Mouse (Mus musculus): Measurements from ENCODE around the gene Kcnmb3. TPM values are rescaled to one million over a fixed set of nuclear protein-coding genes. Genes with fewer than 3 reads are reported as not detected.

Gene Kcnmb3
- polyA plus RNA-seq (2014; fragmentation: Nextera tagmentation; extraction: Ambion mirVana), result 0.21 TPM in 1 of 2 replicates, not detected in the other

- ATAC-seq (ENCODE audit: insufficient read depth), result no peak
- H3K27ac ChIP-seq (ENCODE audit: low read depth), result no peak within 1 kb of the TSS
- DNase-seq, result no peak
- no peaks in the 10 kb centered on the region for H3K27me3 ChIP-seq (ENCODE audit: insufficient read depth, low read length)
- no peak within 1 kb of the TSS for H3K4me3 ChIP-seq (ENCODE audit: low read depth, low read length)
- no peak within 1 kb of the TSS for H3K4me2 ChIP-seq
- H3K4me1 ChIP-seq (ENCODE audit: insufficient read depth), result no peaks in the 10 kb centered on the region
- 71% methylated on average over 11 of the region's 11 CpGs for WGBS
- no peak within 1 kb of the TSS for H3K9ac ChIP-seq
- no peak for TF ChIP-seq CTCF (IDR thresholded peaks at IDR 0.05; ENCODE audit: low read depth)
- no peaks in the 10 kb centered on the region for H3K9me3 ChIP-seq (ENCODE audit: low read depth, low read length)
- H3K36me3 ChIP-seq (ENCODE audit: insufficient read depth), result no peaks in the 10 kb centered on the region
Observed at GRCm38 (mm10) chr3:32492097-32493090, at the start of gene Kcnmb3. TSS of gene Kcnmb3 (minus strand) at chr3:32492231.

GRCm38 (mm10) chr3:32538091-32538490 lies 46.1 kb upstream of the Kcnmb3 start:
- no peak overlapping the region for H3K4me2 ChIP-seq
- no peak for DNase-seq
- H3K27ac ChIP-seq (ENCODE audit: low read depth), result no peak overlapping the region
- no peaks in the 10 kb centered on the region for H3K4me1 ChIP-seq (ENCODE audit: insufficient read depth)
- H3K36me3 ChIP-seq (ENCODE audit: insufficient read depth), result peaks cover 50% of the 10 kb centered on the region
- H3K27me3 ChIP-seq (ENCODE audit: insufficient read depth, low read length), result no peaks in the 10 kb centered on the region
- H3K9ac ChIP-seq, result no peak overlapping the region
- ATAC-seq (ENCODE audit: insufficient read depth), result no peak
- no peaks in the 10 kb centered on the region for H3K9me3 ChIP-seq (ENCODE audit: low read depth, low read length)
- 90% methylated on average over 5 of the region's 5 CpGs for WGBS
- H3K4me3 ChIP-seq (ENCODE audit: low read depth, low read length), result no peak overlapping the region
- no peak for TF ChIP-seq CTCF (IDR thresholded peaks at IDR 0.05; ENCODE audit: low read depth)

GRCm38 (mm10) chr3:32537556-32537955 lies 45.5 kb upstream of the Kcnmb3 start:
- TF ChIP-seq CTCF (IDR thresholded peaks at IDR 0.05; ENCODE audit: low read depth), result no peak
- Histone ChIP-seq H3K4me2 (no peak overlapping the region), H3K9me3 (ENCODE audit: low read depth, low read length) (no peaks in the 10 kb centered on the region), H3K27ac (ENCODE audit: low read depth) (no peak overlapping the region), H3K4me3 (ENCODE audit: low read depth, low read length) (no peak overlapping the region), H3K36me3 (ENCODE audit: insufficient read depth) (peaks cover 48% of the 10 kb centered on the region), H3K27me3 (ENCODE audit: insufficient read depth, low read length) (no peaks in the 10 kb centered on the region), H3K4me1 (ENCODE audit: insufficient read depth) (no peaks in the 10 kb centered on the region), H3K9ac (no peak overlapping the region)
- 78% methylated on average over 1 of the region's 1 CpGs for WGBS
- DNase-seq, result peak; percentile 51
- ATAC-seq (ENCODE audit: insufficient read depth), result no peak

- Histone ChIP-seq H3K9ac (no peak overlapping the region), H3K9me3 (ENCODE audit: low read depth, low read length) (no peaks in the 10 kb centered on the region), H3K27ac (ENCODE audit: low read depth) (no peak overlapping the region), H3K27me3 (ENCODE audit: insufficient read depth, low read length) (no peaks in the 10 kb centered on the region), H3K4me2 (no peak overlapping the region), H3K4me1 (ENCODE audit: insufficient read depth) (no peaks in the 10 kb centered on the region), H3K36me3 (ENCODE audit: insufficient read depth) (peaks cover 46% of the 10 kb centered on the region), H3K4me3 (ENCODE audit: low read depth, low read length) (no peak overlapping the region)
- WGBS, result 54% methylated on average over 1 of the region's 1 CpGs
- no peak for DNase-seq
- TF ChIP-seq CTCF (IDR thresholded peaks at IDR 0.05; ENCODE audit: low read depth), result no peak
- no peak for ATAC-seq (ENCODE audit: insufficient read depth)
Observed at GRCm38 (mm10) chr3:32535692-32536091, 43.7 kb upstream of the Kcnmb3 start.

GRCm38 (mm10) chr3:32530041-32530440 lies 38.0 kb upstream of the Kcnmb3 start:
- Histone ChIP-seq H3K36me3 (ENCODE audit: insufficient read depth) (peaks cover 23% of the 10 kb centered on the region), H3K4me3 (ENCODE audit: low read depth, low read length) (peak overlapping the region; percentile 87), H3K9ac (peak overlapping the region; percentile 79), H3K9me3 (ENCODE audit: low read depth, low read length) (no peaks in the 10 kb centered on the region; the same call in 1 of the 2 replicates), H3K4me2 (peak overlapping the region; percentile 74), H3K27ac (ENCODE audit: low read depth) (no peak overlapping the region), H3K4me1 (ENCODE audit: insufficient read depth) (no peaks in the 10 kb centered on the region), H3K27me3 (ENCODE audit: insufficient read depth, low read length) (no peaks in the 10 kb centered on the region)
- ATAC-seq (ENCODE audit: insufficient read depth), result no peak
- peak; percentile 31 for DNase-seq
- 8% methylated on average over 5 of the region's 5 CpGs for WGBS
- no peak for TF ChIP-seq CTCF (IDR thresholded peaks at IDR 0.05; ENCODE audit: low read depth)

GRCm38 (mm10) chr3:32529303-32529898 lies 37.4 kb upstream of the Kcnmb3 start, which contains the start of gene Mfn1:
TSS of gene Mfn1 (plus strand) at chr3:32529465.
- H3K4me1 ChIP-seq (ENCODE audit: insufficient read depth), result no peaks in the 10 kb centered on the region
- DNase-seq, result peak; percentile 98
- TF ChIP-seq CTCF (IDR thresholded peaks at IDR 0.05; ENCODE audit: low read depth), result peak; percentile 5; the same call in 1 of the 2 replicates
- H3K9ac ChIP-seq, result peak within 1 kb of the TSS; percentile 79
- H3K36me3 ChIP-seq (ENCODE audit: insufficient read depth), result peaks cover 17% of the 10 kb centered on the region; the same call in 1 of the 2 replicates
- peak within 1 kb of the TSS; percentile 74 for H3K4me2 ChIP-seq
- H3K27ac ChIP-seq (ENCODE audit: low read depth), result peak within 1 kb of the TSS; percentile 77; the same call in 1 of the 2 replicates
- ATAC-seq (ENCODE audit: insufficient read depth), result peak; percentile 99
- H3K27me3 ChIP-seq (ENCODE audit: insufficient read depth, low read length), result no peaks in the 10 kb centered on the region
- H3K9me3 ChIP-seq (ENCODE audit: low read depth, low read length), result no peaks in the 10 kb centered on the region; the same call in 1 of the 2 replicates
- H3K4me3 ChIP-seq (ENCODE audit: low read depth, low read length), result peak within 1 kb of the TSS; percentile 87
- WGBS, result 0% methylated on average over 47 of the region's 47 CpGs

GRCm38 (mm10) chr3:32527181-32527580 lies 35.1 kb upstream of the Kcnmb3 start:
- H3K9me3 ChIP-seq (ENCODE audit: low read depth, low read length), result no peaks in the 10 kb centered on the region; the same call in 1 of the 2 replicates
- no peaks in the 10 kb centered on the region for H3K4me1 ChIP-seq (ENCODE audit: insufficient read depth)
- no peak overlapping the region for H3K4me3 ChIP-seq (ENCODE audit: low read depth, low read length)
- H3K9ac ChIP-seq, result no peak overlapping the region
- WGBS, result 87% methylated on average over 4 of the region's 4 CpGs
- no peak overlapping the region for H3K27ac ChIP-seq (ENCODE audit: low read depth)
- no peak for TF ChIP-seq CTCF (IDR thresholded peaks at IDR 0.05; ENCODE audit: low read depth)
- no peak for ATAC-seq (ENCODE audit: insufficient read depth)
- no peak for DNase-seq
- H3K36me3 ChIP-seq (ENCODE audit: insufficient read depth), result peaks cover 23% of the 10 kb centered on the region
- no peak overlapping the region for H3K4me2 ChIP-seq
- H3K27me3 ChIP-seq (ENCODE audit: insufficient read depth, low read length), result no peaks in the 10 kb centered on the region
